ENCODE assay signal across 8 mouse cellular contexts in the genomic region with DNA sequence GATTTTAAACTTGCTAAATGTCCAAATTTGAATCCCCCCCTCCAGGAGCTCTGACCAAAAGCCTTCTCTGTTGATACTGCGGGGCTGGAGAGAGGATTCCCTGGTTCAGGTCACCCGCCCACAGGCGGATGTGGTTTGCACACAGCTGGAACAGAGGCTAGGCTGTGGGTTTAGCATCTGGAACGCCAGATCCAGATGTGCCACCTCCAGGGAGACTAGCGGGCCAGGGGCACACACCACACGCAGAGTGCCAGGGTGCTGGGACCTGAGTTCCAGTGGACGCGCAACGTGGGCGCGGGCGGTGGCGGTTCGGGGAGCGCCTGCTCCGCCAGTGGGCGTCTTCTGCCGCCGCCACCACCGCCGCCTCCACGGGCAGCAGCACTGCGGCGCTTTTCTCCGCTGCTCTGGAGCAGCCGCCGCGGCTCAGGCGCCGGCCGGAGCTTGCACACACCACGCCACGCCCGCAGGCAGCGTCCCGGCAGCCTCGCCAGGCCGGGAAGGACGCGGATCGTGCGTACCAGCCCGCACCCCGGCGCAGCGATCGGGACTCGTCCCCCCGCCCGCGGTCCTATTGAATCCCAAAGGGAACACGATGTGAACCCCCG.
DNase-seq lines count a peak whose midpoint lies in the region; ATAC-seq lines count a peak whose summit lies in the region.

No protein-coding gene starts in this region.

- peak overlapping the region; percentile 87 for H3K4me3 ChIP-seq in forebrain, embryonic 13.5 days
- peak overlapping the region; percentile 71 for H3K4me3 ChIP-seq in kidney, embryonic 15.5 days (replicated peaks)
- H3K4me3 ChIP-seq in midbrain, embryonic 10.5 days: peak overlapping the region; percentile 83

- peak; percentile 65 for ATAC-seq in forebrain, embryonic 13.5 days
- peak; percentile 65 for ATAC-seq in kidney, embryonic 15.5 days (replicated peaks; ENCODE audit: low FRiP score)

- DNase-seq in kidney, adult 11 months: peak; percentile 49
- no peak for DNase-seq in kidney, adult 8-10 months
- peak; percentile 82 for DNase-seq in ZHBTc4 (ENCODE audit: low read depth, low spot score)
- peak; percentile 78 for DNase-seq in midbrain, embryonic 10.5 days (ENCODE audit: low spot score)
- peak; percentile 73 for DNase-seq in thymus, postnatal 0 days (ENCODE audit: low spot score)
- no peak for DNase-seq in gastrocnemius, adult 18-20 months (ENCODE audit: low spot score)

- H3K27me3 ChIP-seq in forebrain, embryonic 13.5 days: peaks cover 46% of the 10 kb centered on the region
- peaks cover 88% of the 10 kb centered on the region for H3K27me3 ChIP-seq in kidney, embryonic 15.5 days
- H3K27me3 ChIP-seq in midbrain, embryonic 10.5 days (ENCODE audit: low read depth, poor library complexity, severe bottlenecking): peaks cover 90% of the 10 kb centered on the region

- H3K4me1 ChIP-seq in forebrain, embryonic 13.5 days: peaks cover 38% of the 10 kb centered on the region
- H3K4me1 ChIP-seq in kidney, embryonic 15.5 days: peaks cover 32% of the 10 kb centered on the region
- peaks cover 49% of the 10 kb centered on the region for H3K4me1 ChIP-seq in midbrain, embryonic 10.5 days

- H3K4me2 ChIP-seq in forebrain, embryonic 13.5 days: peak overlapping the region; percentile 91
- peak overlapping the region; percentile 98 for H3K4me2 ChIP-seq in kidney, embryonic 15.5 days

- H3K9me3 ChIP-seq in forebrain, embryonic 13.5 days (replicated peaks): no peaks in the 10 kb centered on the region
- H3K9me3 ChIP-seq in kidney, embryonic 15.5 days (replicated peaks): no peaks in the 10 kb centered on the region
- no peaks in the 10 kb centered on the region for H3K9me3 ChIP-seq in midbrain, embryonic 10.5 days (replicated peaks)

- H3K9ac ChIP-seq in forebrain, embryonic 13.5 days: peak overlapping the region; percentile 95
- H3K9ac ChIP-seq in kidney, embryonic 15.5 days: peak overlapping the region; percentile 65

- H3K27ac ChIP-seq in forebrain, embryonic 13.5 days: peak overlapping the region; percentile 91
- peak overlapping the region; percentile 59 for H3K27ac ChIP-seq in kidney, embryonic 15.5 days
- peak overlapping the region; percentile 91 for H3K27ac ChIP-seq in midbrain, embryonic 10.5 days (replicated peaks)

- WGBS in forebrain, embryonic 13.5 days: 2% methylated on average over 24 of the region's 53 CpGs
- WGBS in kidney, embryonic 15.5 days: 0% methylated on average over 42 of the region's 53 CpGs
- WGBS in midbrain, embryonic 10.5 days: under 1% methylated on average over 53 of the region's 53 CpGs

- no peaks in the 10 kb centered on the region for H3K36me3 ChIP-seq in forebrain, embryonic 13.5 days (ENCODE audit: poor library complexity, severe bottlenecking)
- H3K36me3 ChIP-seq in kidney, embryonic 15.5 days: no peaks in the 10 kb centered on the region
- H3K36me3 ChIP-seq in midbrain, embryonic 10.5 days: no peaks in the 10 kb centered on the region

Comparison
In these comparisons a context has a peak if more than half of its experiments do, and no peak if none do; other contexts are left out.
1. DNase-seq: peak in kidney, adult 11 months (single experiment), ZHBTc4 (single experiment), midbrain, embryonic 10.5 days (single experiment) and thymus, postnatal 0 days (single experiment); none in kidney, adult 8-10 months (0 of 2) and gastrocnemius, adult 18-20 months (single experiment).
2. Peak in every context shown above with its lines, with median percentiles within 50 percentile points of each other: H3K27ac ChIP-seq and H3K4me3 ChIP-seq.